Mouse (Mus musculus) heart, embryonic 12.5 days (tissue): ENCODE results near the gene Actl6b. TPM values are rescaled to one million over a fixed set of nuclear protein-coding genes. Genes with fewer than 3 reads are reported as not detected.

Source experiments
- ATAC-seq: fragments of 200-750 bp; cut with Nextera tagmentation; 2 replicates; pipeline ENCODE4 v1.8.0; 2017; ENCODE audit warnings: moderate TSS enrichment, moderate library complexity; ENCODE audit not compliant: insufficient number of reproducible peaks, low FRiP score
- H3K27ac ChIP-seq: fragments of 300-500 bp; sonication (generic); 2 replicates; pipeline ENCODE4 v1.5.1; 2016; ENCODE audit warnings: mild to moderate bottlenecking, moderate library complexity; ENCODE audit not compliant: poor library complexity, severe bottlenecking
- H3K27me3 ChIP-seq: fragments of 300-500 bp; sonication (generic); replicated peaks from 2 replicates; pipeline ENCODE4 v1.6.1; 2016; ENCODE audit warnings: mild to moderate bottlenecking, moderate library complexity
- H3K36me3 ChIP-seq: fragments of 300-500 bp; sonication (generic); 2 replicates; pipeline ENCODE4 v1.6.1; 2016; ENCODE audit warnings: mild to moderate bottlenecking, moderate library complexity
- H3K4me1 ChIP-seq: fragments of 300-500 bp; sonication (generic); replicated peaks from 2 replicates; pipeline ENCODE4 v1.6.1; 2016; ENCODE audit warnings: mild to moderate bottlenecking
- H3K4me2 ChIP-seq: fragments of 300-500 bp; sonication (generic); 2 replicates; pipeline ENCODE4 v1.6.1; 2016; ENCODE audit warnings: mild to moderate bottlenecking, moderate library complexity
- H3K4me3 ChIP-seq: fragments of 300-500 bp; sonication (generic); 2 replicates; pipeline ENCODE4 v1.5.1; 2016; ENCODE audit warnings: mild to moderate bottlenecking
- H3K9ac ChIP-seq: fragments of 300-500 bp; sonication (generic); 2 replicates; pipeline ENCODE4 v1.6.1; 2016; ENCODE audit warnings: mild to moderate bottlenecking, moderate library complexity
- H3K9me3 ChIP-seq: fragments of 300-500 bp; sonication (generic); replicated peaks from 2 replicates; pipeline ENCODE4 v1.6.1; 2016; ENCODE audit warnings: mild to moderate bottlenecking, moderate library complexity
- WGBS: fragments of 180-500 bp; shearing (Covaris S2); methylation state at CpG from one replicate; pipeline ENCODE4 v1.1.7; 2016; 5-methylcytosine and 5-hydroxymethylcytosine counted together
- polyA plus RNA-seq: library from polyadenylated mRNA; unstranded; fragments of >200 nt; fragmentation: Nextera tagmentation; extraction: Ambion mirVana; gene quantifications from 2 replicates; pipeline ENCODE4 v1.2.1, GENCODE M21; 2016

Gene Actl6b
- polyA plus RNA-seq, 1 experiment from 2014 or later, result 0.40 TPM

DNA sequence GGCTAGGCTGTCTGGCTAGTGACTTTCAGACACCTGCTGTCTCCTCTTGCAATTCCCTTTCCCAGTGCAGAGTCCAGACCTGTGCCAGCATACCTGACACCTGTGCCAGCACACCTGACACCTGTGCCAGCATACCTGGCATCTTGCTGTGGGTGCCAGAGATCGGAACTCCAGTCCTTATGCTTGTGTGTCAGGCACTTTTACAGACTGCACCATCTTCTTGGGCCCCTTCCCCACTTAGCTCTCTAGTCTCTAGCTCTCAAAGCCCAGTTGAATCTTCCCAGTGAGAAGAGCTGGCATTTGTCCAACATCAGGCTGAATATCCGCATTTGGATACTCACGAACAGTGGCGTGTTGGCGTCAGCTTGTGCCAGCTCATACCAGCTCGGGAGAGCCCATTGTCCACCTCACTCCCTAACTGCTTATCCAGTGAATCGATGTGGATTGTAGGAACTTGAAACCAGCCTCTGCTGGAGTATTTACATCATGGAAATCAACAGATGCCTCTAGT lies 14.0 kb upstream of the Actl6b start:
- H3K4me3 ChIP-seq, result no peak overlapping the region
- H3K36me3 ChIP-seq, result no peaks in the 10 kb centered on the region
- WGBS, result 55% methylated on average over 7 of the region's 7 CpGs
- H3K9me3 ChIP-seq, result no peaks in the 10 kb centered on the region
- H3K9ac ChIP-seq, result no peak overlapping the region
- no peak overlapping the region for H3K27ac ChIP-seq
- 0 out of 2 replicates have a peak, but pooled peaks cover 3% of the 10 kb centered on the region for H3K27me3 ChIP-seq
- ATAC-seq, result no peak
- H3K4me2 ChIP-seq, result no peak overlapping the region
- H3K4me1 ChIP-seq, result peaks cover 4% of the 10 kb centered on the region; the same call in 1 of the 2 replicates

DNA sequence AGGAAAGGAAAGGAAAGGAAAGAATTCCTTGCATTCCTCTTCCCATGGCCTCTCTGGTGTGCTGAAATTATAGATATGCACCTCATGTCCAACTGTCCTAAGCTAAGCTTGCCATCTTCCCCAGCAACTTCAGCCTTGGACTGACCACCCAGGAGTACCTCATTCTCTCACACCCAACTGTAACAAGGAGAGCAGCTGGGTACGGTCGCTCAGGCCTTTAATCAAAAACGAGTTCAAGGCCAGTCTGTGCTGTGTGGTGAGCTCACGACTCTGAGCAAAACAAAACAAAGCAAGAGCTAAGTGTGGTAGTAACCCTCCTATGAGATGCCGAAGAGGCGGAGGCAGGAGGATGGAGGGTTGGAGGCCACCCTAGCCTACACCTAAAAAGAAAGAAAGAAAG lies 12.3 kb upstream of the Actl6b start:
- WGBS, result 67% methylated on average over 6 of the region's 6 CpGs
- Histone ChIP-seq H3K27me3 (0 out of 2 replicates have a peak, but pooled peaks cover 9% of the 10 kb centered on the region), H3K9me3 (no peaks in the 10 kb centered on the region), H3K4me3 (no peak overlapping the region), H3K27ac (no peak overlapping the region), H3K36me3 (no peaks in the 10 kb centered on the region), H3K4me2 (no peak overlapping the region), H3K9ac (no peak overlapping the region), H3K4me1 (peaks cover 4% of the 10 kb centered on the region; the same call in 1 of the 2 replicates)
- ATAC-seq, result no peak

DNA sequence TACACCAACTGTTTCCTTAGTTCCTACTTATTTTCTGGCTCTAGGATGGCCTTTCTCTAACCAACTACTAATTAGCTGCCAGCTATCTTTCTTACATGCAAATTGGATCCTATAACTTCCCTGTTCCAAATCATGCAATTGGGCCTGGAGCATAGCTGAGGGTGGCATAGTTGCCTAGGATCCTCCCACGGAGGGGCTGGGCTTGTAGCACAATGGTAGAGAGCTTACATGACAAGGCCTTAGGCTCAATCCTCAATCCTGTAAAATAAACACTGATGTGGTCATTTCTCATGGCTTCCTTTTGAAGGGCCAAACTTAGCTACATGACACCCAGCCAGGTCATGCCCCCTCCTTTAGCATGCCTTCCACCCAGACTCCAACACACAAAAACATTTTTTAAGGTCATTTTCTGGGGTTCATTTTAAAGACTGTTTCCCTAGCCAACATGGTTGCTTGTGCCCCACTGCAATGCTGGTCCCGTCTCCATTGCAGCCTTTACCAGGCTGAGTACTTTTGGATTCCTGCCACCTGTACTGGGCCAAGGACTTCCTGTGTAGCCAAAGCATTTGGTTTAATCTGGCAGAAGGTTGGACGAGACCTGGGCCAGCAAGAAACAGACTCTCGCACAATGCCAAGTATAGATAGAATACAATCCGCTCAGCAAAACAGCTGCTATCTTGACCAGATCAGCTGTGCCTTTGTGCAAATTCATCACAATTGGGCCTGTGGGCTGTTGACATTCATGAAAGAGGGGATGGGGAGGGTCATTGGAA lies 11.4 kb upstream of the Actl6b start:
- Histone ChIP-seq H3K4me2 (no peak overlapping the region), H3K9me3 (no peaks in the 10 kb centered on the region), H3K27me3 (0 out of 2 replicates have a peak, but pooled peaks cover 9% of the 10 kb centered on the region), H3K4me3 (no peak overlapping the region), H3K27ac (no peak overlapping the region), H3K9ac (no peak overlapping the region), H3K4me1 (peaks cover 4% of the 10 kb centered on the region; the same call in 1 of the 2 replicates), H3K36me3 (no peaks in the 10 kb centered on the region)
- 59% methylated on average over 5 of the region's 5 CpGs for WGBS
- ATAC-seq, result no peak

DNA sequence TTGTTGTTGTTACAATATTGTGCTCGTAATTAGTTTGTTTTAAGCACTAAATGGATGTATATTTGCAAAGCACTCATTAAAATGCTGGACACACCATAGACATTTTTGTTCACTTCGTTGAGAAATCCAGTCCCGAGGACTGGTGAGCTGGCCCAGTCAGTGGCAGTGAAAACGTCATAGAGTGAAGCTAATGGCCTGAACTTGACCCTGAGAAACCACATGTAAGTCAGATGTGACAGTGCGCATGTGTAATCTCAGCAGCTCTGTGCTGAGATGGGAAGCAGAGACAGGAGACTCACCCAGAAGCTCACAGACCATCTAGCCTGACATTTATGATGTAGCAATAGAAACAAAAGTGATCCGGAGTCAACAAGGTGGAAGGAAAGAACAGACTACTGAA lies 8.4 kb upstream of the Actl6b start:
- Histone ChIP-seq H3K4me2 (no peak overlapping the region), H3K36me3 (no peaks in the 10 kb centered on the region), H3K4me3 (no peak overlapping the region), H3K9ac (no peak overlapping the region), H3K27me3 (0 out of 2 replicates have a peak, but pooled peaks cover 5% of the 10 kb centered on the region), H3K4me1 (no peaks in the 10 kb centered on the region), H3K27ac (no peak overlapping the region), H3K9me3 (no peaks in the 10 kb centered on the region)
- 69% methylated on average over 6 of the region's 6 CpGs for WGBS
- ATAC-seq, result no peak

DNA sequence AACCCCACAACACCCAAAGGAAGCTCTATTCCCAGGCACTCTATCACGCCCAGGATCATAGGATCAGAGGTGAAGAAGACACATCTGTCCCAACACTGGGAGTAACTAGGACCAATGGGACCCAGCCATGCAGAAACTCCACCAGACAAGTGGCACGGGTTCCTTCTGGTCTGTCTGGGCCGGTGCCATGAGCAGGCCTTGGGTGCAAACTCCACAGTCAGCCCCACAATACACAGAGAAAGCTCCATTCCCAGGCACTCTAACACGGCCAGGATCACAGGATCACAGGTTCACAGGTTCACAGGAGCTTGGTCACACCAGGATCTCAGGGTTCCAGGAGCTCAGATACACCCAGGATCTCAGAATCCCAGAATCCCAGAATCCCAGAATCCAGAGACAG lies 7.7 kb upstream of the Actl6b start:
- Histone ChIP-seq H3K4me1 (no peaks in the 10 kb centered on the region), H3K9me3 (no peaks in the 10 kb centered on the region), H3K27ac (no peak overlapping the region), H3K4me3 (no peak overlapping the region), H3K27me3 (0 out of 2 replicates have a peak, but pooled peaks cover 5% of the 10 kb centered on the region), H3K4me2 (no peak overlapping the region), H3K36me3 (no peaks in the 10 kb centered on the region), H3K9ac (no peak overlapping the region)
- no peak for ATAC-seq
- 56% methylated on average over 4 of the region's 4 CpGs for WGBS

DNA sequence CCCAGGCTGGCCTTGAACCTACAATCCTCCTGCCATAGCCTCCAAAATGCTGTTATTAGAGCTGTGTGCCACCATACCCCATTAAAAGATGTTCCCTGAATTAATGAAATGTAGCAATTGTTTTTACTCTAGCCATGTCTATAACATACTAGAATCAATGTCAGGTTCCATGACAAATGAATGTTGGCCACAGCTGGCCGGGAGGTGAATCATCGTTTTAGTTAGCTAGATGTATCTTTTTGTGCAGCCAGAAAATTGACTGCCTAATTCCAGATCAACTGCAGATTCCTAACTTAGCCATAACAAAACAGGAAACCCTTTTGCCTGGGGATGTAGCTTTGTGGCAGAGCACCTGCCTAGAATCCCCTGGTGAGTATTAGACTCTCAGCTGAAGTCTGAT lies 3.5 kb upstream of the Actl6b start:
- Histone ChIP-seq H3K9ac (no peak overlapping the region), H3K27ac (no peak overlapping the region), H3K4me3 (no peak overlapping the region), H3K27me3 (peaks cover 24% of the 10 kb centered on the region), H3K4me1 (peaks cover 4% of the 10 kb centered on the region; the same call in 1 of the 2 replicates), H3K36me3 (no peaks in the 10 kb centered on the region), H3K9me3 (no peaks in the 10 kb centered on the region), H3K4me2 (no peak overlapping the region)
- no peak for ATAC-seq
- WGBS, result 77% methylated on average over 2 of the region's 2 CpGs

DNA sequence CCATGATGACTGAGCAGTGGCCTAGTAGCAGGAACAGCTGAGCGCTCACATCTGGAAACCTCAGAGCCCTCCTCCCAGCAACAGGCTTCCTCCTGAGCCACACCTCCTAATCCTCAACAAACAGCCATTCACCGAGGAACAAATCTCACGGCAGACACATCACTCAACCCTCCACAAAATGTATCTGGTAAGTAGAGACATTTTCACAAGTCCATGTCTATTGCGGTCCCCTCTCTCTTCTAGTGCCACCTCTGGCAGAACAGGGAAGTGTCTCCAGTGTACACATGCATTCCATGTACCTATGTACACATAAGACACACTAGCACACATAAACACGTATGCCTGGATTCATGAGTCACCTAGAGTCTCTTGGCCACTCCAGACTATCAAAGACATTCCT lies 2.2 kb upstream of the Actl6b start:
- Histone ChIP-seq H3K27ac (no peak overlapping the region), H3K9me3 (no peaks in the 10 kb centered on the region; the same call in 1 of the 2 replicates), H3K4me1 (peaks cover 4% of the 10 kb centered on the region; the same call in 1 of the 2 replicates), H3K4me3 (no peak overlapping the region), H3K36me3 (no peaks in the 10 kb centered on the region), H3K4me2 (no peak overlapping the region), H3K9ac (no peak overlapping the region), H3K27me3 (peaks cover 29% of the 10 kb centered on the region)
- ATAC-seq, result no peak
- WGBS, result 71% methylated on average over 5 of the region's 5 CpGs

DNA sequence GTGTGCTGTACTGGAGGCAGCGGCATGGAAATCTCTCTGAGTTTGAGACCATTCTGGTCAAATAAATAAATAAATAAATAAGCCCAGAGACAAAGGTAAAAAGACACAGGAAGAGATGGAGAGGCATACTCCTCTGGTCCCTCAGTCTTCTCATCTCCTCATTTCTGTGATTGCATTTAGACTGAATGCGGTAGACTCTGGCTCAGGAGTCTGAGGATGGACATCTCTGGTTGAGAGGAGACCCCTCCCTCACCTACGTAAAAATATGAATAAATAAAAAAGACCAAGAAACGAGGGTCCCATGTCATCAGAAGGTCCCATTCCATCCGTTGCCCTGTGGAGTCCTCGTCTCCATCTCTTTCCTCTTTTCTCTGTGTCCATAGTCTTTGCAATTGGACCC lies 317 bp upstream of the Actl6b start:
- 25% methylated on average over 6 of the region's 6 CpGs for WGBS
- H3K4me3 ChIP-seq, result peak overlapping the region; percentile 8; the same call in 1 of the 2 replicates
- no peak for ATAC-seq

DNA sequence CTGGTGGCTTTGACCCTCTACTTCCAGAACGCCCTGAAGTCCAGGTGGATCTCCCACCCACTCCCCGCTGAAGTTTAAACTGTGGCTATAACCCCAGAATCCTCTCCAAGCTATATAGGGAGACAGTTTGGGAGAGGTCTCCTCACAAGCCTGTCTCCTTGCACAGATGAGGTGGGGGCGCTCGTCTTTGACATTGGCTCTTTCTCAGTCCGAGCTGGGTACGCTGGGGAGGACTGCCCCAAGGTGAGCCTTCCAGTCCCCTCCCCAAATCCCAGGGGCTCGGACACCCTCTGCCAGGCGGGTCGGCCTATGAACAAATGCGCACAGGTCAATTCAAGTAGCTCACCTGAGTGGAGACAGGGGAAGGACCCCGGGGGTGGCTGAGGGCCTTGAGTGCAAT lies 581 bp downstream of the Actl6b start:
- H3K9me3 ChIP-seq, result no peaks in the 10 kb centered on the region; the same call in 1 of the 2 replicates
- H3K4me1 ChIP-seq, result peaks cover 4% of the 10 kb centered on the region; the same call in 1 of the 2 replicates
- no peak overlapping the region for H3K27ac ChIP-seq
- 42% methylated on average over 11 of the region's 11 CpGs for WGBS
- peak overlapping the region; percentile 8; the same call in 1 of the 2 replicates for H3K4me3 ChIP-seq
- peak overlapping the region; percentile 51; the same call in 1 of the 2 replicates for H3K4me2 ChIP-seq
- no peak; the same call in 1 of the 2 replicates for ATAC-seq
- H3K27me3 ChIP-seq, result peaks cover 34% of the 10 kb centered on the region
- H3K9ac ChIP-seq, result no peak overlapping the region
- no peaks in the 10 kb centered on the region for H3K36me3 ChIP-seq

More for the DNA sequence above, 317 bp upstream of the Actl6b start:
- Histone ChIP-seq H3K4me2 (peak overlapping the region; percentile 51), H3K9ac (no peak overlapping the region), H3K27ac (no peak overlapping the region), H3K27me3 (peaks cover 31% of the 10 kb centered on the region), H3K9me3 (no peaks in the 10 kb centered on the region; the same call in 1 of the 2 replicates), H3K36me3 (no peaks in the 10 kb centered on the region), H3K4me1 (peaks cover 4% of the 10 kb centered on the region; the same call in 1 of the 2 replicates)

DNA sequence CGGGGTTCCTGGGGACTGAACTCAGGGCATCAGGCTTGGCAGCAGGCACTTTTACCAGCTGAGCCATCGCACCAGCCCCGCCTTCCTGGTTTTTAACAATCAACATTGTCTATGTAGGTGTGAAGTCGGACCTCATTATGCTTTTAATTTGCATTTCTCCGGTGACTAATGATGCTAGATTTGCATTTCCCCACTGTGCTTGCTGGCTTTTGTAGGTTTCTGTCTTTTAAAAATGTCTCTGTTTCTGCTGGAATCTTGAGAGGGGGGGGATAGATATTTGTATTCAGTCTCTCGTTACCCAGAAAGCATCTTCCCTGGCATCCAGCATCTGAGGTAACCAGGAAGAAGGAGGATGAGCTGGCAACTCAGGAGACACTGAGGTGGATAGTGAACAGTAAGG lies 8.2 kb downstream of the Actl6b start:
- Histone ChIP-seq H3K9me3 (no peaks in the 10 kb centered on the region), H3K27me3 (peaks cover 7% of the 10 kb centered on the region), H3K4me2 (no peak overlapping the region), H3K9ac (no peak overlapping the region), H3K27ac (no peak overlapping the region), H3K4me3 (no peak overlapping the region), H3K36me3 (no peaks in the 10 kb centered on the region), H3K4me1 (no peaks in the 10 kb centered on the region)
- 54% methylated on average over 6 of the region's 6 CpGs for WGBS
- ATAC-seq, result no peak

DNA sequence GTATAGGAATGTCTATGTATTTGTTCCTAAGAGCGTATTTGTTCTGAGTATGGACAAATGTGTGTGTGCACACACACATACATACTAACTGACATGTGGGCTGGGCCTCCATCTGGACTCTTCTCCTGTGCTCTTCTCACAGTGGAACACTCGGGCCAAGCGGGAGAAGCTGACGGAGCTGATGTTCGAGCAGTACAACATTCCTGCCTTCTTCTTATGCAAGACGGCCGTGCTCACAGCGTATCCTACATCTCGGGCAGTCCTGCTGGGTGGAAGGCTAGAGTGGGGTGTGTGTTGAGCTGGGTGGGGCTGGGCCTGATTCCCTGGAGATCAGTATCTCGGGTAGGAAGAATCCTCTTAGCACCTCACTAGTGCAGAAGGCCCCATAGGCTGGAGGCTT lies 9.6 kb downstream of the Actl6b start:
- Histone ChIP-seq H3K9ac (no peak overlapping the region), H3K36me3 (no peaks in the 10 kb centered on the region), H3K4me1 (no peaks in the 10 kb centered on the region), H3K4me3 (no peak overlapping the region), H3K9me3 (no peaks in the 10 kb centered on the region), H3K27me3 (peaks cover 16% of the 10 kb centered on the region), H3K4me2 (no peak overlapping the region), H3K27ac (no peak overlapping the region)
- WGBS, result 51% methylated on average over 10 of the region's 10 CpGs
- ATAC-seq, result no peak
